Mouse (Mus musculus): ENCODE measurements around the gene Twnk.
"Not testable (repeated sequence)": the region's sequence is repeated elsewhere in the genome, so short reads cannot be mapped to it uniquely, and the experiment has no call there.

The Twnk gene

DNA sequence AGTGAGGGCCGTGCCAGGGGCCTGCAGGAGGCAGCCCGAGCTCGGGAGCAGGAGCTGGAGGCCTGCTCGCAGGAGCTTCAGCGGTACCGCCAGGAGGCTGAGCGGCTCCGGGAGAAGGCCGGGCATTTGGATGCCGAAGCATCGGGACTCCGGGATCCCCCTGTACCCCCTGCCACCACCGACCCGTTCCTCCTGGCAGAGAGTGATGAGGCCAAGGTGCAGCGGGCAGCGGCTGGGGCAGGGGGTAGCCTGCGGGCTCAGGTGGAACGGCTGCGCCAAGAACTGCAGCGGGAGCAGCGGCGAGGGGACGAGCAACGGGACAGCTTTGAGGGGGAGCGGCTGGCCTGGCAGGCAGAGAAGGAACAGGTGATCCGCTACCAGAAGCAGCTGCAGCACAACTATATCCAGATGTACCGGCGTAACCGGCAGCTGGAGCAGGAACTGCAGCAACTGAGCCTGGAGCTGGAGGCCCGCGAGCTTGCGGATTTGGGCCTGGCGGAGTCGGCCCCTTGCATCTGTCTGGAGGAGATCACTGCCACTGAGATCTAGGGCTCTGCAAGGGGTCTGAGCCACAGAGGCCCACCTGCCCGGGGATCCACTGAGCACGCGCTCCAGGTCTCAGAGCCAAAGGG, 20.6 kb downstream of the Twnk start:
- peak; percentile 39 for DNase-seq (ENCODE audit: low read depth, low spot score)

DNA sequence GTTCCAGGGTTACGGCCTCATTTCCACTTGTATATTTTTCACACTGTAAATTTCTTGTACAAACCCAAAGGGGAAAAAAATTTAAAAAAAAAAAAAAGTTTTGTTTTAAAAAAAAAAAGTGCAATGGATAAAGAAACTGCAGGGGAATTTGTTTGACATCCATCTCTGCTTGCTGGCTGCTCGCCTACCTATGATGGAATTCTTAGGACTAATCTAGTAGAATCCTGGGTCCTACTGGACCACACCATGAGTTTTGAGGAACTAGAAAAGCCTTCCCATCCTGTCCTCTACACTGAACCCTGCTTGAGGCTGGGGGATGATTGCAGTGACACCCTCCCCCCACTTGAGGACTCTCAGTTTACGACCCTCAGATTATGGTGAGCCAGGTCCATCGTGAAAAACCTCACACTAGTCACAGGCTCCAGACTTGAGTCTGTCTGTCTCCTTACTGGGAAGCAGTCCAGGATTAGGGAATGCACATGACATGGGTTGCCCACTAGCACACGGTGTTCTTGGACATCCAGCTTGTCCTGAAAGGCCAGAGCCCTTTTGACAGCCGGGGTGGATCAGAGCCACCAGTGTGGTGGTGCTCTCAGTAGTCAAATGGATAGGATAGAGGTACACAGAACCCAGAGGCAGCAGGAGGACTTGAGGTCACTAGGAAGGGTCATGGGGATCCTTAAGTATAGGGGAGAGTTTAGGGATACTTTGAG, 21.7 kb downstream of the Twnk start:
- DNase-seq (ENCODE audit: low read depth, low spot score) = no peak

DNA sequence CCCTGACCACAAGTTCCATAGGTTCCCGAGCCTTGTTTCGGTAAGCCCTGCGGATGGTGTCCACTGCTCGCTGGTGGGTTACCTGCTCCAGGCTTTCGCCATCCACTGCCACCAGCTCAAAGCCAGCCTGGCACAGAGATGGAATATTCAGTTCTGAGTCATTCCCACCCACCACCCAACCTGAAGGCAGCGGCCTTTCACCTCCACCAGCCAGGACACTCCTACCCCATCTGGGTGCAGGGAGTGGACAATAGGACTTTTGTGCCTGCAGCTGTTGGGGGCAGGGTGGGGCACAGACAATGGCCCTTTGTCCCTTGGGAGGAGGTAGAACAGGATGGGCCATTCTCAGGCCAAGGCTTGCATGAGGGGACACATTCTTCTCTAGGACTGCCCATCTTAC, 22.4 kb downstream of the Twnk start:
- DNase-seq (ENCODE audit: low read depth, low spot score) = no peak

DNA sequence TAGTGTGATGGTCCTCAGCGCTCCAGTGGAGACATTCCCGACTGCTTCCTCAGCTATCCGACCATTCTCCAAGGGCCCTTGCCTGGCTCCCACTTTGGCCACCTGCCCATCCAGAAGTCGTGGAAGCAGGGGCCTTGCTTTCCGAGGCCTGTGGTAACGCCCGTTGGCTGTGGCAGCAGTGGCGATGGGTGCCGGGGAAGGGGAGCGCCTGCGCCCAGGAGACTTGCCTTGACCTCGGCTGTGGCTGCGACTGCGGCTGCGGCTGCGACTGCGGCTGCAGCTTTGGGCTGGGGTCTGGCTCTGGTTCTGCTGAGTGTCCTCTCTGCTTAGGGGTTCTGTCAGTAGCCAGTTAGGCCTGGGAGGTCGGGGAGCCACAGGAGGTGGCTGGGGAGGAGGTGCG, 23.3 kb downstream of the Twnk start:
- DNase-seq (ENCODE audit: low read depth, low spot score) = no peak

DNA sequence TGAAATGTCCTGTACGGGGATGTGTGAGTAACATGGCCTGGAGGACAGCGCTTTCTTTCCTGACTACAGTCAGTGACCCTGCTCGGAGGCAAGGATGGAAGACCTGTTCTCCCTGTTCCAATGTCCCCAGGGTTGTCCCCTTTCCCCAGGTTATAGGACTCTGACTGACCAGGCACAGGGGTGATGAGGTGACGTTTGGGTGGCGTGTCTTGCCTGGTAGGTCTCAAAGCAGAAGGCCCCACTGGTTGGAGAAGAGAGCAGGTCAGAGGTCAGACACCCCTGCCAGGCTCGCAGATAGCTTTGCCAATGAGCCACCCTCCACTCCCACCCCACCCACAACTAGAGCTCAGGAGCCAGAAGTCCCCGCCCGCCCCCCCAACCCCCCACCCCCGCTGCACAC, 24.1 kb downstream of the Twnk start:
- no peak for DNase-seq (ENCODE audit: low read depth, low spot score)

DNA sequence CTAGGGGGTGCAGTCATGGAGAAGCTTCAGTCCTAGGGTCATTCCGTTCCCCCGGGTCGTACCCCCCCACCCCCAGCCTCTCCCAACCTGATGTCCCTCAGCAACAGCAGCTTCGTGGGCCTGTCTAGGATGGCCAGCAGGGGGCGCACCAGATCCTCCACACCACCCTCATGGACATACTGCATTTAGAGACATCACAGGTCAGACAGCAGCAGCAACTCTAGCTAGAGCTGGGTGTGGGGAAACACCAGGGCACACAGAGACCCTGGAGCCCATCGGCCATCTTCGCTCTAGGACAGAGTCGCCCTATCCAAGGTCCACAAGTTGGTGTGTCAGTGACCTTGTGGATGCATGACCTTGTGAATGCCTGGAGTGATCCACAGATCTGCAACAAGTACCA, 24.6 kb downstream of the Twnk start:
- DNase-seq (ENCODE audit: low read depth, low spot score) = peak; percentile 83

DNA sequence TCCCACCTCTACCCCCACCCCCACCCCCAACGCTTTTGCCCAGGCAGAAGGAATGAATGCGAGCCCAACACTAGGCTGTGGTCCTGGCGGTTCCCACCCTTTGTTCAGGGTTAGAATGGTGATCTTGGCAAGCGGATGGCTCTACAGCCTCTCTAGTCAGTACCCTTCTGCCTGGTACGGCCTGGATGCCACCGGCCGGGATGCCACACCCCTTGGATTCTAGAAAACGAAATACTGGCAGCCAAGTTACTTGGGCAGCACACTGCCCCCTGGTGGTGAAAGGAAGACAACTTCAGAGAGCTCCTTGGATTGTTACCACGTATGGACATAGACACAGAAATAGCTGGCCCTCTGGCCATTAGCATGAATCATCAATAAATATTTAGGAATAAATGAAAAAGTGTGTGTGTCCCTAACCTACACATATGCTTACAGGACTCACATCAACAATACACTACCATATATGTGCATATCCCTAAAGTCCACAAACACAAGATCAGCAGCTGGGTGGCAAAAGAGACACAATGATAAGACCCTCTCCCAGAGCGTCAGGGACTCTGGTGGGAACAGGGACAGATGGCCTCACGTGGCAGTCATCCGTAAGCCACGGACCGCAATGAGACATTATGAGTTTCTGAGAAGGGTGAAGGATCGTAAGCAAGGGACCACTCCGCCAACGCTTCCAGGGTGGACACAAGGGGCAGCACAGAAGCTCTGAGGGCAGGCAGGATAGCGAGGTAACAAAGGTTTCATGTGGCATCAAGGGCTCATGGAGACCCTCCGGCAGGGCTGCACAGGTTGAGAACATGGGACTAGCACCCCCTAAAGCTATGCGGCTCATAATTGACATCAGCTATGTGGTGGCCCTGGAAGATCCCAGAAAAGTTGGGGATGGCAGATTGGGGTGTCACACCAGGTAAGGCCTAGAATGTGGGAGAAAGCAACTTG, 25.6 kb downstream of the Twnk start:
- DNase-seq (ENCODE audit: low read depth, low spot score) = peak; percentile 88

DNA sequence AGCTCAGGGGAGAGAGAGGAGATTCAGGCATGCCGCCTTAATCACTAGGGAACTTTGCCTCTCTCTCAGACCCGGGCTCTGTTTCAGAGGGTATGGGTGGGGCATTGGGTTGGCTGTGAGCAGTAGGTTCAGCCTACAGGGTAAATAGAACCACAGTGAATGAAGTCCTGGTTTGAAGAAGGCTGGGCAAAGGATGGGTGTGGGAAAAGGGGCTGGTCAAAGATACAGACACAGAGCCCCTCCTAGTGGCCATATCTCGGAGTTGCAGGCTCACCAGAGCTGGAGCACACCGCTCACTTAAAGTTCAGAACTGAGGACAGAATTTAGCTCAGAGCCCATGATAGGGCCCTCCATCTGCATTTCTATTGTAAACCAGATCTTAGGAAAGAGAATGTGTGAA, 26.3 kb downstream of the Twnk start:
- peak; percentile 82 for DNase-seq (ENCODE audit: low read depth, low spot score)

DNA sequence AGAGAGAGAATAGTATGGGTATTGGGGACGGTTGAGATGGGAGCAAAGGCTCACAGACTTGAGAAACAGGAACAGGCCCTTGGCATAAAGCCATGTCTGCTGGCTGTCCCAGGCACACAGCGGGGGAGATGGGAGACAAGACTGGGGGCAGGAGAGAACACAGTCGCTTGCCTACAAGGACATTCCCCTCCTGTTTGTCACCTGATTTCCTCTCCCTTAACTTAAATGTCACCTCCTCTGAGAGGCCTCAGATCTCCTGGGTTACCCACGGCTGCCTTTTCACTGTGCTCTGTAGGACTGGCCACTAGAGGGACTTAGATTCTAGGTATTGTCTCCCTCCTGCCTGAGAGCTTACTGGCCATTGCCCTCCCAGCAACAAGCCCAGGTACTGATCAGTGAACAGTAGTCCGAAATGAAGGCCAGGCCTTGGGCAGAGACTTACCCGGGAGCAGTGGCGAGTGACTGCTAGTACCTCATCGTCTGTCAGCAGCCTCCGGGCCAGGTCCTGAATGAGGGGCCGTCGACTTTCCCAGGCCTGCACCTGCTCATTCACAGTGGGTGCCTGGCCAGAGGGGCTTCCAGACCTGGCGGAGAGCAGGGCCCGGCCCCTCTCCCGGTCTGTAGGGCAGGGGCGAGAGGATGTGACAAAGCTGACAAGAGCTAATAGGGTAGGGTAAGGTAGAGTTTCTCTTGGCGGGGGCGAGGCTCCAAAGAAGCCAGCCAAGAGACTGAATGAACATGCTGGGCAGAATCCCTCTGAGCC, 27.3 kb downstream of the Twnk start:
- peak; percentile 52 for DNase-seq (ENCODE audit: low read depth, low spot score)

DNA sequence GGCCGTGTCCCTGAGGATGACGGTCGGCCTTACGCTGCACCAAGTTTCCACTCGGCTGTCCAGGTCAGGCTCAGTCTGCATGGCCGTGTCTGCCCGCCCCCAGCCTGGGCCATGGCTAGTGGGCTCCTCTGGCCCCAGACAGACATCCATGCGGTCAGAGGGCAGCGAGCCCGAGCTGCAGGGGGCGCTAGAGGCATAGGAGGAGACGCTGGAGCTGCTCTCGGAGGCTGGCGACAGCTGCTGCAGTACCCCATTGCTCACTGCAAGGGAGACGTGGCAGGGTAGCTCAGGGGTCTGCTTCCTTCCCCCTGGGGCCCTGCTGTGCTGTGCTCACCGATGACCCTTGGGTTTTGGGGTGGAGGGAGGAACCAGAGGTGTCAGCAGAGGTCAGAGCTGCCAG, 31.4 kb downstream of the Twnk start:
- peak; percentile 87 for DNase-seq (ENCODE audit: low read depth, low spot score)

DNA sequence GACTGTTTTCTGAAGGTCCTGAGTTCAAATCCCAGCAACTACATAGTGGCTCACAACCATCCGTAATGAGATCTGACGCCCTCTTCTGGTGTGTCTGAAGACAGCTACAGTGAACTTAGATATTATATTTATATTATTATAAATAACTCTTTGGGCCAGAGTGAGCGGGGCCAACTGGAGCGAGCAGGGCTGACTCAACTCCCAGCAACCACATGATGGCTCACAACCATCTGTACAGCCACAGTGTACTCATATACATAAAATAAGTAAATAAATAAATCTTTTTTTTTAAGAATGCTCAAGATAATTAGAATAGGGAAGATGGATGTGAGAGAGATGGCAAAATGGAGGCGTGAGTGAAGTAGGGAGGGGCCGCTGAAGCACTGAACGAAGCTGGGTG, 32.7 kb downstream of the Twnk start:
- DNase-seq (ENCODE audit: low read depth, low spot score) = not testable (repeated sequence)

DNA sequence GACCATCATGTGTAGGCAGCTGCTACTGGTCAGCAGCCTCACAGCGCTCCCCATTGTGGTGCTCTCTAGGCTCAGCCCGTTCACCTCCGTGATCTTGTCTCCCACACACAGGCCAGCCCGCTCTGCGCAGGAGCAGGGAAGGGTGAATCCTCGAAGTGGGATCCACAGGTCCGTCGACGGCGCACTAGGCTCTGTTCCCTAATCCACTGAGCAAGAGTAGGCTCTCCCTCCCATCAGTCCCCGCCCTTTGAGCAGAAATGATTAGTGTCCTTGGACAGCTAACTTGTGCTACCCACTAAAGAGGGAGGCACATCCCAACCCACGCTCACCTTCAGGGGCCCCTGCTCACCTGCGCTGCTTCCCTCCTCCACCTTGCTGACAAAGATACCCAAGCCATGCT, 34.8 kb downstream of the Twnk start:
- DNase-seq (ENCODE audit: low read depth, low spot score) = peak; percentile 26

DNA sequence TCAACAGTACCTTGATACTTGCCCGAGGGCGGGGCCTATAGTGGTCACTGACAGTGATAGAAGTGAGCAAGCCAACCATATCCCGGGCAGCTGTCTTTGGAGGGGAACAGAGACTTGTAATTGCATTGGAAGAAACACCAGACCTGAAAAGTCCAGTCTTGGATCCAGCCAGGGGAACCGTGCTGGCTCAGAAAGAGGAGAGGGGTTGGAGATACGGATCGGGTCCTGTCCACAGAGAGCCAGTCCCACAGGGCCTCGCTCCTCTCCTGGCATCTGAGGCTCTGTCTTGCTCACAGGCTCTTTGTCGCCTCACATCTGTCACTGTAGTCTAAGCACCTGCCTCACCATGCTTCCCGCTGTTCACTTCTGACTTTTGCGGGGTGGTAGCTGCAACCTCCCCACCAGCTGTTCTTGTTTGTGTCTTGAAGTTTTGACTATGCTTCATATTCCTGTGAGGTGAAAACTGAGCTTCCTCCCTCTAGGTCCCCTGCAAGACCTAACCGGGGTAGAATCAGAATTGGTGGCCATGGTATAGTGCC, 39.0 kb downstream of the Twnk start:
- no peak for DNase-seq (ENCODE audit: low read depth, low spot score)

DNA sequence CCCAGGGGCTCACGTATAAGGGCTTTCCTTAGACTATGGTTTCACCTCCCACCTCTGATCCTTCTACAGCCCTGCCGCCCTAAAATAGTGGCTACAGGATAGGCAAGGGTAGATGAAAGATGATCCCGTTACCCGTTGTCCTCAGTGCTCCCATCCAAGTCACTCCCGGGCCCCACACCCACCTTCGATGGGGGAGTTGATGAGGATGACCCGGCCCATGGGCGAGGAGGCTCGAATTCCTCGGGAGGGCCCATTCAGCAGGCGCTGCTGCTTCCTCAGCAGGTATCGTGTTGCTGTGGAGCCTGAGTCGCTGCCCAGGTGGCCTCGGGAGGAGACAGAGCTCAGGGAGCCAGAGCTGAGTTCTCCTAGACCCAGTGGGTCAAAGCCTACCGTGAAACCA, 39.8 kb downstream of the Twnk start:
- DNase-seq (ENCODE audit: low read depth, low spot score) = no peak

DNA sequence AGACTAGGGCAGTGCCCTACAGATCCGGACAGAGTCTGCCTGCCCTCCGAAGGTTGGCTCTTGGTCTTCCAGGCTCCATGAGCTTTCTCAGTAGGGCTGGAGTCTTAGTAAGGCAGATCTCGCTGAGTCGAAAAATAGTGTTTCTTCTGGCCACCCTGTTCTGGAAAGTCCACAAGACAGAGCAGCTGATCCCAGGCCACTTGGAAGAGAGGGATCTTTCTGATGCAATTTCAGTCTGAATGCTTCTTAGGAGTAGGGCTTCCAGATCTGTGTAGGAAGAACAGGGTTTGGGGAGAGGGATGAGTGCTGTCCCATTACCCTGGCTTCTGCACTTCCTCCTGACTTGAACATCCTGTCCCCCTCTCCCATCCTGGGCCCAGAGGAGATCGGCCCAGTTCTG, 40.2 kb downstream of the Twnk start, which contains the start of gene Pdzd7:
TSS of gene Pdzd7 (minus strand) at position 67 of the 400 bp plus-strand sequence.
- no peak for DNase-seq (ENCODE audit: low read depth, low spot score)

DNA sequence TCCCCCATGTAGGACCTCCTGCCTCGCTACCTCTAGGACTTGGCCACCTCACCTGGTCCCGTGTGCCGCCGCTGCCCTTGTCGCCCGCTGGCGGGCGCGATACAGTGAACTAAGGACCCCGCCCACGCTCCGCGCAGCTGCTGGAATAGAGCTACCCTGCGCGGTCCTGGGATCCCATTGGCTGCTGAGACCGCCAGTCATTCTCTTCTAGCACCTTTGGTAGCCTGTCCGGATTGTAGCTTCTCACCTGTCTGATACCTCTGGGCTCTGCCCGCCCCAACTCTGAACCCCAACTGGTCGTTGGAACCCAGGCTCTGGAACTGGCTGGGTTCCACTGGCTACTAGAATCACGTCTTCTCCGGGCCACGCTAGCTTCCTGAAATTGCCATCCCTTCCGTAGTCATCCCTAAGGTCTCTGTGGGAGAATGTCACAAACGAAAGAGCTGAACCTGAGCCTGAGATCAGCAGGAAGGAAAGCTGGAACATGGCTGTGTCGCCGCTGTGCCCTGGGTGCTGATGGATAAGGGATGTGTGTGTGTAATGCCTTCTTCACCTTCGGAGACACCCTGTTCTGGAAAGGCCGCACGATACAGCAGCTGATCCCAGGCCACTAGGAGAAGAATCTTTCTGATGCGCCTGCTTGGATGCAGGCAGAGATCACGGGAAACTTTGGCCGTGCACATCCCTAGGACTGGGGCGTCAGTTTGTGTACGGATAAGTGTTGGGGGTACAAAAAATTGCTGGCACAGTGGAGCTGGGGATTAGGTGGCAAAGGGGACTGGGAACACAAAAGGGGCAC, 41.3 kb downstream of the Twnk start:
- DNase-seq (ENCODE audit: low read depth, low spot score) = peak; percentile 88

DNA sequence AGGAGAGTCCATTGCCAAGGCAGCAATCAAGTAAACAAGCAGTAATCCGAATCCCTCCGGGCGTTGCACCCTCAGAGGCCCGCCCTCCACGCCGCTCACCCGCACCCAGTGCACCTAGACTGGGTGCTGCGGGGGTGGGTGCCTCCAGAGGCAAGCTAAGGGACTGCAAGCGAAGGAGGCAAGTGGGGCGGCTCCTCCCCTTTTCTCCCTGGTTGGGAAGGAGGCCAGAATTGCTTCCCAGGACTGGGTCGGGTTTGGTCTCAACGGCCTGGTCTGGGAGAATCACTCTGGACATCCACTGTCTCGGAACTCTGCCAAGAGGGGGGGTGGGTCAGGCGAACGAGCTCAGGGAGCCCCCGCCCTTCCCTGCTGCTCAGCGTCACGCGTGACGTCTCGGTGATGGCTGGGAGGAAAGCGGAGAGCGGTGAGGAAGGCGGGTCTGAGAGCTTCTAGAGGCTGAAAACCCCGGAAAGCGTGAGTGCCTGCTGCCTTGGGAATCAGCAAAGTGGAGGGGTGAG, 42.0 kb downstream of the Twnk start, which contains the start of gene Sfxn3:
TSS of gene Sfxn3 (plus strand) at position 87 of the 518 bp plus-strand sequence.
- peak; percentile 96 for DNase-seq (ENCODE audit: low read depth, low spot score)

DNA sequence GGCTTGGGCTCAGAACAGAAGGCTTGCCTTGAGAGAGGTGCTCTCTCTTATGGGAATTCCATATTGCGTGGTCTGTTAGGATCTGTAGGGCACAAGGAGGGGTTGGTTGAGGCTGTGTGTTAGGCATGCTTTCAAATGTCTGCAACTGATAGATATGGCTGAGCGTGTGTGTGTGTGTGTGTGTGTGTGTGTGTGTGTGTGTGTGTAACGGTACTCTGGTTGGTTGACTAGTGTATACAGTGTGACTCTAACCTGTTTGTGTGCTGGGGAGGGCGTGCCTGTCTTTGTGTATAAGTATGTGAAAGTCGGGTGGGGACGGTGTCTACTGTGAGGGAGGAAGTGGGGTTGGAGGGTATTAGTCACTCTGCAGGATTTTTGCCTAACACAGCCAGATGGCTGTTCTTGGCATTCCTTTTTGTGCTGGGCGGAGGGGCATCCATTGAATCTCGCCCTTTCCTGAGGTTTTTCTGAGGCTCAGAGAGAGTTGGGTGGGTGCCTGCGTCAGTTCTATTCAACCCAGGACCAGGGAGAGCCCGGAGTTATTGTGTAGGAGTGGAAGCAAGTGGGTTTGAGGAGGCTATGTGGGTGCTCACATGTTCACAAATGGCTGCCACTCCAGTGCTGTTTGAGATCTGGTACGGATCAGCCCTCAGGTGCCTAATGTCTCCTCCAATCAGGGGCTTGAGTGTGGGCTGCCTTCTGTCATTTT, 42.6 kb downstream of the Twnk start:
- DNase-seq (ENCODE audit: low read depth, low spot score) = peak; percentile 60

DNA sequence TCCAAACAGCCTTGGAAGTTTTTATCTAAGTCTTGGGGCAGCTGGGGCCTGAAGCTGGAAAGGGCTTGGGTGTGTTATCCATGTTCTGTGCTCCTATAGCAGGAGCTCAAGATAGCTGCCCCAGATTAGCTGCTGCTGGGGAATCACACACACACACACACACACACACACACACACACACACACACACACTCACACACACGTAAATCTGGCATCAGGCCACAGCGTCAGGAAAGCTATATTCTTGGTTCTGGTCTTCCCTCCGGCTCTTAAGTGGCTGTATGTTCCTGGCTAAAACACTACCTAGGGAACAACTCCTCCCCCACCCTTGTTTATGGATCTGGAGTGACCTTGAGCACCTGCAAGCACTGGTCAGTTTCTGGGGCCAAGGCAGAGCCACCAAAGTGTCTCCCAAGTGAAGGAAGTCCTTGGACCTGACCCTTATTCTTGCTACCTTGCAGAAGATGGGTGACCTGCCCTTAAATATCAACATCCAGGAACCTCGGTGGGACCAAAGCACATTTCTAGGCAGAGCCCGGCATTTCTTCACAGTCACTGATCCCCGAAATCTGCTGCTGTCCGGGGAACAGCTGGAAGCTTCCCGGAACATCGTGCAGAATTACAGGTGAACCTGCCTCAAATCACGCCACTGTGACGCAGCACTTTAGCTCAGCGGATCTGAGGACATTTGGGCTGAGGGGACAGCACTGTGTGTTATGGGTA, 43.3 kb downstream of the Twnk start:
- DNase-seq (ENCODE audit: low read depth, low spot score) = no peak

All from ZHBTc4 (cell line).